Mouse (Mus musculus): Measurements from ENCODE around the gene Gm7137. TPM values are rescaled to one million over a fixed set of nuclear protein-coding genes. Genes with fewer than 3 reads are reported as not detected.
"Not testable (repeated sequence)": the region's sequence is repeated elsewhere in the genome, so short reads cannot be mapped to it uniquely, and the experiment has no call there.

Gm7137 gene
- total RNA-seq (2021), result not detected
- polyA plus RNA-seq (2012; rRNA removed), result not detected in 2 replicates
- long read RNA-seq, result 0 reads

DNA sequence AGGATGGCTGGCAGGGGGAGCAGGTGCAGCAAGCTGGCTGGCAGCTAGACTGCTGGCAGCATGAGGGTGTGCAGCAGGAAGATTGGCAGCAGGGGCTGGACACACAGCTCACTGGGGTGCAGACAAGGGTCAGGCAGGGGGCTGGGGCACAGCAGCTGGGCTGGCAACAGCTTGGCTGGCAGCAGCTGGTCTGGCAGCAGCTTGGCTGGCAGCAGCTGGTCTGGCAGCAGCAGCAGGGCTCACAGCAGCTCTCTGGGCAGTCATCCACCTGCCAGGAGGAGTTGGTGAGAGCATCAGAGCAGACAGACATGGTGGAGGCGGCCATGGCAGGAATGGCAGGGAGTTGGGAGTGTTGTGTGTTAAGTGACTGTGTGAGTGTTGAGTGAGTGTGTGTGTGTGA lies at the start of gene Gm7137:
Gene Gm7137, minus strand, starts transcription at position 325 of the 400 bp plus-strand sequence.
- intact Hi-C loops (cut with DNase I); H3K79me2 ChIP-seq (replicated peaks; ENCODE audit: control insufficient read depth, insufficient read depth, low read length); H3K36me3 ChIP-seq (ENCODE audit: control insufficient read depth, insufficient read depth, low read length); H3K27me3 ChIP-seq (ENCODE audit: control insufficient read depth, insufficient read depth, low read length); H3K27ac ChIP-seq; H3K9ac ChIP-seq (ENCODE audit: low read depth, low read length); H3K4me3 ChIP-seq; H3K4me1 ChIP-seq (ENCODE audit: control insufficient read depth, insufficient read depth, low read length): not testable (repeated sequence)
- DNase-seq, result peak; percentile 29 to 56
- WGBS, result 45% methylated on average over 1 of the region's 1 CpGs

GRCm38 (mm10) chr10:77835647-77836046 lies 47.6 kb upstream of the Gm7137 start, which contains the start of gene Krtap10-10:
Krtap10-10 (plus strand) TSS chr10:77835947.
- Histone ChIP-seq H3K9ac (ENCODE audit: low read depth, low read length) (no peak within 1 kb of the TSS), H3K27me3 (ENCODE audit: control insufficient read depth, insufficient read depth, low read length) (no peaks in the 10 kb centered on the region), H3K79me2 (replicated peaks; ENCODE audit: control insufficient read depth, insufficient read depth, low read length) (no peaks in the 10 kb centered on the region), H3K27ac (no peak within 1 kb of the TSS), H3K4me3 (no peak within 1 kb of the TSS), H3K36me3 (ENCODE audit: control insufficient read depth, insufficient read depth, low read length) (no peaks in the 10 kb centered on the region), H3K4me1 (ENCODE audit: control insufficient read depth, insufficient read depth, low read length) (no peaks in the 10 kb centered on the region)
- WGBS, result 60% methylated on average over 9 of the region's 9 CpGs
- TF ChIP-seq EP300 (IDR thresholded peaks at IDR 0.05; ENCODE audit: insufficient read depth, low read depth, low read length) (no peak), POLR2A (IDR thresholded peaks at IDR 0.05; ENCODE audit: insufficient read depth, low read depth, low read length) (no peak), CTCF (IDR thresholded peaks at IDR 0.05) (no peak)
- no peak for DNase-seq
- intact Hi-C loops (cut with DNase I), result no loop called here

- H3K27me3 ChIP-seq (ENCODE audit: control insufficient read depth, insufficient read depth, low read length), result no peaks in the 10 kb centered on the region
- 57% methylated on average over 6 of the region's 6 CpGs for WGBS
- no peaks in the 10 kb centered on the region for H3K4me1 ChIP-seq (ENCODE audit: control insufficient read depth, insufficient read depth, low read length)
- no peak for TF ChIP-seq POLR2A (IDR thresholded peaks at IDR 0.05; ENCODE audit: insufficient read depth, low read depth, low read length)
- no peak for TF ChIP-seq CTCF (IDR thresholded peaks at IDR 0.05)
- TF ChIP-seq EP300 (IDR thresholded peaks at IDR 0.05; ENCODE audit: insufficient read depth, low read depth, low read length), result no peak
- H3K9ac ChIP-seq (ENCODE audit: low read depth, low read length), result no peak within 1 kb of the TSS
- no peak for DNase-seq
- H3K4me3 ChIP-seq, result no peak within 1 kb of the TSS
- no peaks in the 10 kb centered on the region for H3K36me3 ChIP-seq (ENCODE audit: control insufficient read depth, insufficient read depth, low read length)
- H3K27ac ChIP-seq, result no peak within 1 kb of the TSS
- H3K79me2 ChIP-seq (replicated peaks; ENCODE audit: control insufficient read depth, insufficient read depth, low read length), result no peaks in the 10 kb centered on the region
- intact Hi-C loops (cut with DNase I), result no loop called here
Observed at GRCm38 (mm10) chr10:77826951-77827350, 39.0 kb upstream of the Gm7137 start, which contains the start of gene Krtap10-4. Krtap10-4 (minus strand) TSS chr10:77827095.

DNA sequence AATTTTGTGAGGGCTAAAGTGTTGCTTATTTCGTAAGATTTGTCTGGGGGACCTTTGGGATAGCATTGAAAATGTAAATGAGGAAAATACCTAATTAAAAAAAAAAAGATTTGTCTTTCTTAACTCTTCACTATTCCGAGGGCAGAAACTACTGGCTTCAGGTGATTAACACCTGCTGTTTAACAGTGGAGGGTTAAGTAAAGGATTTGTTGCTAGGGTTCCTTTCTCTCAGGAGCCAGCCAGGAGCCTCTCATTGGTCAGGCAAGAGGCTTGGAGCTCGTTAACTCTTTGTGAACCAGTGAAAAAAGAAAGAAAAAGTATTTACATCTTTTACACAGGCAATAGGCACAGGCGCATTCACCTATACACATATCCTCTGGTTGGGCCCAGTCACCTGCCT lies 31.2 kb upstream of the Gm7137 start:
- H3K4me3 ChIP-seq, result no peak overlapping the region
- H3K4me1 ChIP-seq (ENCODE audit: control insufficient read depth, insufficient read depth, low read length), result no peaks in the 10 kb centered on the region
- no peak overlapping the region for H3K27ac ChIP-seq
- H3K27me3 ChIP-seq (ENCODE audit: control insufficient read depth, insufficient read depth, low read length), result no peaks in the 10 kb centered on the region
- DNase-seq, result no peak
- 46% methylated on average over 4 of the region's 4 CpGs for WGBS
- no peaks in the 10 kb centered on the region for H3K36me3 ChIP-seq (ENCODE audit: control insufficient read depth, insufficient read depth, low read length)
- intact Hi-C loops (cut with DNase I), result loop anchor here (5.0 kb wide), 1 partner anchor 192 kb away; no protein-coding TSS in a partner anchor
- no peak overlapping the region for H3K9ac ChIP-seq (ENCODE audit: low read depth, low read length)
- no peaks in the 10 kb centered on the region for H3K79me2 ChIP-seq (replicated peaks; ENCODE audit: control insufficient read depth, insufficient read depth, low read length)
- no peak for TF ChIP-seq CTCF (IDR thresholded peaks at IDR 0.05)
- no peak for TF ChIP-seq POLR2A (IDR thresholded peaks at IDR 0.05; ENCODE audit: insufficient read depth, low read depth, low read length)
- no peak for TF ChIP-seq EP300 (IDR thresholded peaks at IDR 0.05; ENCODE audit: insufficient read depth, low read depth, low read length)

DNA sequence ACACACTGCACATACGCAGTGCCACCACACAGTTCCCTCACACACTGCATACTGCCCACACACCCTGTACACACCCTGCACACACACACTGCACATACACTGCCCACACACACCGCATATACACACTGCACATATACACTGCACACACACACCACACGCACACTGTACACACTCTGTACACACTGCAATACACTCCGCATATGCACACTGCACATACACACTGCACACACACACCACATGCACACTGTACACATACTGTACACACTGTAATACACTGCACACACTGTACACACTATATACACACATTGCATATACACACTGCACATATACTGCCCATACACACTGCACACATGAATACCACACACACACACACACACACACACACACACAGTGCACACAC lies 30.5 kb upstream of the Gm7137 start:
- Histone ChIP-seq H3K36me3 (ENCODE audit: control insufficient read depth, insufficient read depth, low read length) (no peaks in the 10 kb centered on the region), H3K27me3 (ENCODE audit: control insufficient read depth, insufficient read depth, low read length) (no peaks in the 10 kb centered on the region), H3K79me2 (replicated peaks; ENCODE audit: control insufficient read depth, insufficient read depth, low read length) (no peaks in the 10 kb centered on the region), H3K4me1 (ENCODE audit: control insufficient read depth, insufficient read depth, low read length) (no peaks in the 10 kb centered on the region), H3K4me3 (no peak overlapping the region), H3K9ac (ENCODE audit: low read depth, low read length) (no peak overlapping the region), H3K27ac (no peak overlapping the region)
- no peak for DNase-seq
- intact Hi-C loops (cut with DNase I), result loop anchor here (5.0 kb wide), 1 partner anchor 191 kb away; no protein-coding TSS in a partner anchor
- TF ChIP-seq POLR2A (IDR thresholded peaks at IDR 0.05; ENCODE audit: insufficient read depth, low read depth, low read length) (no peak), EP300 (IDR thresholded peaks at IDR 0.05; ENCODE audit: insufficient read depth, low read depth, low read length) (no peak), CTCF (IDR thresholded peaks at IDR 0.05) (no peak)
- WGBS, result 93% methylated on average over 4 of the region's 4 CpGs

- Histone ChIP-seq H3K27ac (no peak overlapping the region), H3K4me1 (ENCODE audit: control insufficient read depth, insufficient read depth, low read length) (no peaks in the 10 kb centered on the region), H3K4me3 (no peak overlapping the region), H3K79me2 (replicated peaks; ENCODE audit: control insufficient read depth, insufficient read depth, low read length) (no peaks in the 10 kb centered on the region), H3K9ac (ENCODE audit: low read depth, low read length) (no peak overlapping the region), H3K27me3 (ENCODE audit: control insufficient read depth, insufficient read depth, low read length) (no peaks in the 10 kb centered on the region), H3K36me3 (ENCODE audit: control insufficient read depth, insufficient read depth, low read length) (no peaks in the 10 kb centered on the region)
- intact Hi-C loops (cut with DNase I), result loop anchor here (5.0 kb wide), 1 partner anchor 188 kb away; no protein-coding TSS in a partner anchor
- DNase-seq, result peak in 1 of 2 experiments; percentile 26
- 28% methylated on average over 5 of the region's 5 CpGs for WGBS
- no peak for TF ChIP-seq POLR2A (IDR thresholded peaks at IDR 0.05; ENCODE audit: insufficient read depth, low read depth, low read length)
- peak; percentile 76 for TF ChIP-seq CTCF (IDR thresholded peaks at IDR 0.05)
- no peak for TF ChIP-seq EP300 (IDR thresholded peaks at IDR 0.05; ENCODE audit: insufficient read depth, low read depth, low read length)
Observed at GRCm38 (mm10) chr10:77815514-77815913, 27.5 kb upstream of the Gm7137 start.
